Mouse (Mus musculus): Measurements from ENCODE around the gene Gramd2.

DNA sequence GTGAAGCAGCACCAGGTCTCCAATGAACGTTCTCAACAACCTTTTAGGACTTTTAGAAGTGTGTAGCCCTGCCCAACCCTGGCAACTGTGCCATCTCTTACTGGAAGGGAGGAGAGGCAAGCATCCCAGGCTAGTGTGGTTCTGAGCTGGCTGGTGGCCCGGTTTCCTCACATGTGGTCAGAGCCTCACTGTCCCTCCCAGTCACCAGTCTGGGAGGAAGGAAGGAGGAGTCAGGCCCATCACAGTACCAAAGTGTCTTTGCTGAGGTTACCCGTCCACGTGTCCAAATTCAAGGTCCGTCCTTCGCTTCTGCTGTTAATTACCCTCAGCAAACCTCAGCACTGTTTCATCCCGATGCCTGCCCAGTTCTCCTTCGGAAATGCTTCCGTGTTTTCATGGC is 12.2 kb downstream of the Gramd2 start:
- TF ChIP-seq CTCF (IDR thresholded peaks at IDR 0.05; ENCODE audit: low read depth, low read length): no peak
- no peak for TF ChIP-seq GATA1 (IDR thresholded peaks at IDR 0.05; ENCODE audit: borderline replicate concordance, low read length)
- no peak for TF ChIP-seq TAL1 (conservative IDR thresholded peaks at IDR 0.05; ENCODE audit: low read depth, low read length)
- no peak for TF ChIP-seq POLR2AphosphoS5 (IDR thresholded peaks at IDR 0.05; ENCODE audit: insufficient replicate concordance, low read depth, low read length)
- no peak for TF ChIP-seq GATA2 (IDR thresholded peaks at IDR 0.05; ENCODE audit: borderline replicate concordance, low read depth, low read length)

Data from G1E (cell line).